Mouse (Mus musculus) right cerebral cortex, postnatal 36 days (tissue): ENCODE results near the gene Steap2.

Source experiments
- DNase-seq, 2 experiments: peaks; one replicate each; pipeline ENCODE4 v3.0.0; 2022; ENCODE audit warnings: low spot score in 2 of 2, mixed read lengths in 1 of 2

Gene Steap2

GRCm38 (mm10) chr5:5664371-5664926, 29.9 kb downstream of the Steap2 start:
- DNase-seq = no peak

GRCm38 (mm10) chr5:5663655-5664370, 30.6 kb downstream of the Steap2 start, which contains the start of gene Cfap69:
Gene Cfap69 (minus strand): TSS chr5:5664239.
- DNase-seq = peak; percentile 84 to 85

- DNase-seq = no peak
Measured at GRCm38 (mm10) chr5:5663057-5663456, 31.3 kb downstream of the Steap2 start.

DNA sequence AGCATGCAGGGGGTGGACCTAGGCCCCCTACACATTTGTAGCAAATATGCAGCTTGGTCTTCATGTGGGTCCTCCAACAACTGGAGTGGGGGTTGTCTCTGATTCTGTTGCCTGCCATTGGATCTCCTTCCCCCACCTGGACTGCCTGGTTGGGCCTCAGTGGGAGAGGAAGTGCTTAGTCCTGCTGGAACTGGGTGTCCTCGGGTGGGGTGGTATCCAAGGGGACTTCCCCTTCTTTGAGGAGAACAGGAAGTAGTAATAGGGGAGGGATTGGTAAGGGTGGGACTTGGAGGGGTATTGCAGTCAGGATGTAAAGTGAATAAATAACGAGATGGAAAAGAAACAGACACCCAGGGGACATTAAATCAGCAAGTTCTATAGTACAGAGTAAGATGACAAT, 35.7 kb downstream of the Steap2 start:
- DNase-seq = no peak

- no peak for DNase-seq
Measured at GRCm38 (mm10) chr5:5657932-5658331, 36.4 kb downstream of the Steap2 start.

- peak; percentile 64 to 73 for DNase-seq
Measured at GRCm38 (mm10) chr5:5648817-5649569, 45.4 kb downstream of the Steap2 start.

DNA sequence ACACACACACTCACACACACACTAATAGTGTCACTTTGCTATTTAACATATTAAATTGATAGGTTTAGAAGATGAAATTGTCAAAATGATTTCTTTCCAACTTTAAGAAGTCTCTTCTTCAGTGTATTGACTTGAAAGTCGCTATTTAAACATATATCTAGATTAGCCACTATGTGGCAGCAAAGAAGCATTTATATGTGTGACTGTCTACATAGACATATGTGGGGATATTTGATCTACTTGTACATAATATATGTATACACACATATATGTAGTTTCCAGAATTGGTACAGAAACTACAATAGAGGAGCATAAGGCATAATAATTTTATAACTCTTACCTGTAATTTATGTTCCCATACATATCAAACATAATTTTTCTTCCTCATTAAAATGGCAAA, 48.2 kb downstream of the Steap2 start:
- DNase-seq = no peak

DNA sequence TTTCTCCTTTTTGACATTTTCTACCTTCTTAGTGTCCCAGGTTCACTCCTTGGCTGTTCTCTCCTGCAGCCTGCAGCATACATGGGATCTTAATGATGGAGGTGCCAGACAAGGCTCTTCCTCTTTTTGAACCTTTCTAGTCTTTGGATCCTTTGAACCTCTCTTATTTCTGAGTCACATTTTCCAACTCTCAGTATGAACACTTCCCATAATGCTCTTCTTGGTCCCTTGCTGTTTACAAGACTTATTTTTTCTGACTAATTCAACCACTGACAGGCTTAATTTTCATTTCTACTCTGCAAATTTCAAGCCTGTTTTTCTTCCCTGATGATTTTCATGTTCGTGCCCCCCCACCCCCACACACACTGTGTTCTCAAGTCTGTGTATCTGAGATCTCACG, 55.9 kb downstream of the Steap2 start:
- DNase-seq = no peak

GRCm38 (mm10) chr5:5625491-5625890, 68.9 kb downstream of the Steap2 start:
- DNase-seq = no peak

DNA sequence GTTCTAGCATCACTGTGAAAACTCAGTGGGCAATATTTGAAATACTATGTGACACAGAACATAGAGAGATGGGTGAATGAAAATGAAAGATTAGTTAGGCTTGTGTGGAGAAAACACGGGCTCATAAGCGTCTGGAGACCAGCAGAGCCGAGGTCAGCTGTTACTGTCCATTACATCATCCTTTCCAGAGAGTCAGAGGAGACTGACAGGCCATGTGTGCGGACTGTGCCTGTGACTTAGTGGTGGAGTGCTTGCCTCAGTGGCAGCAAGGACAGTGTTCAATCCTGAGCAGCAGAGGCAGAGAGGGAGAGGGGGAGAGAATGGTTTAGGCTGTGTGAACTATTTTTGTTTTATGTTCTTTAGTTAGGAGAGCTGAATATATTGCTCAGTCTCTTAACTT, 76.0 kb downstream of the Steap2 start:
- DNase-seq = no peak
